ENCODE assay signal across 8 mouse cellular contexts in the genomic region with DNA sequence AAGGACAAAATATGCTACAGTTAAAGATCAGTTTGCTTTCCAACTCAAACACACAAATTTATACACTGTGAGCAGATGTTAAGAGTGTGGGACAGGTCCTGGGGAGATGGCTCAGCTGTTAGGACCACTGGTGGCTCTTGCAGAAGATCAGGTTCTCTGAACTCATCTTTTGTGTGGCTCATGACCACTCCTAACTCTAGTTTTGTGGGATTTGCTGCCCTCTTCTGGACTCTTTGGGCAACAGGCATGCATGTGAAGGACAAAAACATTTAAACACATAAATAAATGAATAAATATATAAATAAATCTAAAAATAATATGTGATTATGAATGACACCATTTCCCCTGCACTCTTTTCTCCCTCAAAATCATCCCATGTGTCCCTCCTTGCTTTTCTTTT. TPM values are rescaled to one million over a fixed set of nuclear protein-coding genes. Genes with fewer than 3 reads are reported as not detected.
DNase-seq lines count a peak whose midpoint lies in the region; ATAC-seq lines count a peak whose summit lies in the region.

No protein-coding gene starts in this region.

- H3K4me2 ChIP-seq in hindbrain, embryonic 11.5 days (replicated peaks; ENCODE audit: low read depth, low read length) = no peak overlapping the region
- H3K4me2 ChIP-seq in hindbrain, embryonic 12.5 days (replicated peaks) = no peak overlapping the region

- no peaks in the 10 kb centered on the region for H3K27me3 ChIP-seq in hindbrain, embryonic 11.5 days (ENCODE audit: control insufficient read depth, insufficient read depth, low read length)
- no peaks in the 10 kb centered on the region for H3K27me3 ChIP-seq in hindbrain, embryonic 12.5 days
- no peaks in the 10 kb centered on the region for H3K27me3 ChIP-seq in heart, embryonic 10.5 days (ENCODE audit: insufficient read depth, poor library complexity, severe bottlenecking)

- no peak overlapping the region for H3K27ac ChIP-seq in hindbrain, embryonic 11.5 days (ENCODE audit: low read depth, low read length)
- no peak overlapping the region for H3K27ac ChIP-seq in hindbrain, embryonic 12.5 days
- no peak overlapping the region for H3K27ac ChIP-seq in heart, embryonic 10.5 days

- no peaks in the 10 kb centered on the region for H3K9me3 ChIP-seq in hindbrain, embryonic 11.5 days (ENCODE audit: control insufficient read depth, low read length)
- no peaks in the 10 kb centered on the region for H3K9me3 ChIP-seq in hindbrain, embryonic 12.5 days (replicated peaks)
- no peaks in the 10 kb centered on the region for H3K9me3 ChIP-seq in heart, embryonic 10.5 days

- no peak overlapping the region for H3K4me3 ChIP-seq in hindbrain, embryonic 11.5 days (ENCODE audit: low read depth, low read length)
- no peak overlapping the region for H3K4me3 ChIP-seq in hindbrain, embryonic 12.5 days
- H3K4me3 ChIP-seq in heart, embryonic 10.5 days = no peak overlapping the region

- H3K36me3 ChIP-seq in hindbrain, embryonic 11.5 days (ENCODE audit: control insufficient read depth, insufficient read depth, low read length) = no peaks in the 10 kb centered on the region
- H3K36me3 ChIP-seq in hindbrain, embryonic 12.5 days = no peaks in the 10 kb centered on the region
- no peaks in the 10 kb centered on the region for H3K36me3 ChIP-seq in heart, embryonic 10.5 days

- H3K4me1 ChIP-seq in hindbrain, embryonic 11.5 days (replicated peaks; ENCODE audit: control insufficient read depth, insufficient read depth, low read length) = no peaks in the 10 kb centered on the region
- H3K4me1 ChIP-seq in hindbrain, embryonic 12.5 days = no peaks in the 10 kb centered on the region
- no peaks in the 10 kb centered on the region for H3K4me1 ChIP-seq in heart, embryonic 10.5 days

- ATAC-seq in hindbrain, embryonic 11.5 days (ENCODE audit: low FRiP score) = no peak
- ATAC-seq in hindbrain, embryonic 12.5 days (ENCODE audit: low FRiP score) = no peak

- H3K9ac ChIP-seq in hindbrain, embryonic 11.5 days (ENCODE audit: low read depth, low read length) = no peak overlapping the region
- no peak overlapping the region for H3K9ac ChIP-seq in hindbrain, embryonic 12.5 days

- peak; percentile 59 for DNase-seq in hindbrain, embryonic 11.5 days (ENCODE audit: low spot score)
- peak; percentile 5 for DNase-seq in thymus, postnatal 14 days
- DNase-seq in thymus, adult 18-20 months = no peak
- peak; percentile 25 for DNase-seq in embryo, embryonic 9.5 days (ENCODE audit: extremely low spot score)
- peak; percentile 11 for DNase-seq in lung, postnatal 36 days
- DNase-seq in heart, embryonic 10.5 days (ENCODE audit: low spot score) = no peak
- no peak for DNase-seq in T-cell, adult 2 months (ENCODE audit: low spot score)

RNA-seq across cellular contexts. Expression of gene Zfp449, which starts 5.9 kb away (rescaled TPM):
- 8.7 and 9.3 TPM in 2 replicates for polyA plus RNA-seq in hindbrain, embryonic 11.5 days (2014; fragmentation: Nextera tagmentation; extraction: Ambion mirVana)
- polyA plus RNA-seq in hindbrain, embryonic 12.5 days (2016; fragmentation: Nextera tagmentation; extraction: Ambion mirVana) = 5.9 and 8.4 TPM in 2 replicates
- polyA plus RNA-seq in heart, embryonic 10.5 days (2016; fragmentation: Nextera tagmentation; extraction: Ambion mirVana) = 7.4 and 9.7 TPM in 2 replicates

RNA-seq across cellular contexts. Expression of gene Smim10l2a, which starts 34.1 kb away (rescaled TPM):
- 3.3 and 3.5 TPM in 2 replicates for polyA plus RNA-seq in hindbrain, embryonic 11.5 days (2014; fragmentation: Nextera tagmentation; extraction: Ambion mirVana)
- polyA plus RNA-seq in hindbrain, embryonic 12.5 days (2016; fragmentation: Nextera tagmentation; extraction: Ambion mirVana) = 8.5 and 9.5 TPM in 2 replicates
- 4.5 and 6.9 TPM in 2 replicates for polyA plus RNA-seq in heart, embryonic 10.5 days (2016; fragmentation: Nextera tagmentation; extraction: Ambion mirVana)

Comparison
In these comparisons a context has a peak if more than half of its experiments do, and no peak if none do; other contexts are left out.
1. DNase-seq: peak in hindbrain, embryonic 11.5 days (single experiment), thymus, postnatal 14 days (single experiment), embryo, embryonic 9.5 days (single experiment) and lung, postnatal 36 days (single experiment); none in thymus, adult 18-20 months (0 of 2), heart, embryonic 10.5 days (single experiment) and T-cell, adult 2 months (single experiment).